Mouse (Mus musculus) c-Kit-positive CD71-positive TER-119-negative erythroid progenitor cells, embryonic 14.5 days (primary cell): Measurements from ENCODE around the gene Snx19.

Experiments
- DNase-seq: peaks from one replicate; pipeline ENCODE4 v3.0.0-alpha.2; 2013; ENCODE audit warnings: low read depth

Gene Snx19

GRCm38 (mm10) chr9:30484183-30484582 lies 57.3 kb downstream of the Snx19 start:
- DNase-seq = no peak

GRCm38 (mm10) chr9:30485161-30485560 lies 58.3 kb downstream of the Snx19 start:
- DNase-seq = no peak

- DNase-seq = no peak
These were observed 61.5 kb downstream of the Snx19 start for GRCm38 (mm10) chr9:30488384-30488783.

GRCm38 (mm10) chr9:30494446-30494845 lies 67.5 kb downstream of the Snx19 start:
- no peak for DNase-seq

GRCm38 (mm10) chr9:30508966-30509365 lies 82.1 kb downstream of the Snx19 start:
- DNase-seq = no peak

GRCm38 (mm10) chr9:30515953-30516352 lies 89.0 kb downstream of the Snx19 start:
- DNase-seq = no peak
